Mouse (Mus musculus) left cerebral cortex, adult 2 months (tissue): ENCODE measurements around the gene Cyth3. TPM values are rescaled to one million over a fixed set of nuclear protein-coding genes. Genes with fewer than 3 reads are reported as not detected.

Experiments used
- DNase-seq, 2 experiments: peaks; one replicate each; pipeline ENCODE4 v3.0.0; 2021 to 2022; ENCODE audit warnings: low spot score in 2 of 2, mixed read lengths in 1 of 2; ENCODE audit errors: extremely low spot score in 1 of 2
- H3K27ac ChIP-seq: fragments of 200-600 bp; 2 replicates; pipeline ENCODE4 v1.8.1; 2022
- H3K4me3 ChIP-seq: fragments of 200-600 bp; 2 replicates; pipeline ENCODE4 v1.8.1; 2022
- CTCF ChIP-seq: fragments of 200-600 bp; IDR thresholded peaks from 2 replicates; pipeline ENCODE4 v1.8.1; 2022; ENCODE audit warnings: antibody characterized with exemption, mild to moderate bottlenecking, moderate library complexity
- intact Hi-C: fragments of 180-260 bp; cut with DNase I; formaldehyde crosslinking; loops from one replicate; pipeline ENCODE4 v1.15.1; 2025
- total RNA-seq, 2 experiments: library from RNA; stranded (reverse); gene quantifications; 2 replicates each; pipeline ENCODE4 v1.2.3; 2021

Cyth3 gene
- total RNA-seq, 2 experiments from 2014 or later = 36.7 to 36.9 TPM

- intact Hi-C loops = no loop called here
Observed at GRCm38 (mm10) chr5:143639329-143639728, 17.1 kb downstream of the Cyth3 start.

GRCm38 (mm10) chr5:143639810-143640209, 17.6 kb downstream of the Cyth3 start:
- TF ChIP-seq CTCF = no peak
- Histone ChIP-seq H3K4me3 (no peak overlapping the region), H3K27ac (no peak overlapping the region)
- intact Hi-C loops = no loop called here
- no peak for DNase-seq

More at GRCm38 (mm10) chr5:143639329-143639728, 17.1 kb downstream of the Cyth3 start:
- no peak for DNase-seq
- Histone ChIP-seq H3K4me3 (no peak overlapping the region), H3K27ac (no peak overlapping the region)
- TF ChIP-seq CTCF = no peak

DNA sequence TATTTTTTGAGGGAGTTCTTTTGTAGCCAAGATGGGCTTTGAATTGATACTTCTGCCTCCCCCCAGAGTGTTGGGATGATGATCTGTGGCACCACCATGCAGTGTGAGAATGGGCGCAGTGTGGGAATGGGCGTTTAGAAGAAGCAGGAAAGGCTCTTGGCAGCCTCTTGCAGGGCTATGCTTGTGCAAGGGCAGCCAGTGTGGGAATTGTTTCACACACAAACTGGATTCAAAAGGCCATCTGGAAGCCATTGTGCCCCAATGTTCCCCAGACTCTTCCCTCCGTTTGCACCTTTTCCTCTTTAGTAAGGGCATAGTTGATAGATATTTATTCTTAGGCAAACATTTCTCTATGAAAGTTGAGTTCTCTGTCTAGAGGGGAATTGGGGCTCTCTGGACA, 19.3 kb downstream of the Cyth3 start:
- H3K4me3 ChIP-seq = no peak overlapping the region
- intact Hi-C loops = no loop called here
- no peak for TF ChIP-seq CTCF
- H3K27ac ChIP-seq = peak overlapping the region; percentile 10; the same call in 1 of the 2 replicates
- DNase-seq = no peak

DNA sequence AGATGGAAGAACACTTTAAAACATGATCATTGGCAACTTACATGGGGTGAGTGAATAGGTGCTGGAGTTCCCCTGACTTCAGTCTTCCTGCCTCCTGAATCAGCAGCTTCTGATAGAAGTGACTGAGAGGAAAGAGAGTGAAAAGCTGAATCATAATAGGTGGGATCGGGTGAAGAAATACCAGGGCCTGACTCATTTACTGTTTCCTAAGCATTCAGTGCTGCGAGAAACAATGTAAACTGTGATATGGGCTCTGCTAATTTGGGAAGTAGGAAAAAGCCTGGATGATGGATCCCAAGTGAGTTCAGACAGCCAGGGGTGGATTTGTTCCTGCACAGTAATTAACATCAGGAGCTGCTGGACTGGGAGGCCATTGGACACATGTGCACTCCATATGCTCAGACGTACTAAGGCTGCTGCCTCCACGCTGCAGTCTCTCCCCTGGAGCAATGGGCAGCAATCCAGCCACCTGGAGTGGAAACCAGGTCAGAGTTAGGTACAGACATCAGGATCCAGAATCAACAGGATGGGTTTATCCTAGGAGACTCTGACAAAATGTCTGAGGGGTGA, 20.1 kb downstream of the Cyth3 start:
- intact Hi-C loops = loop anchor here (2.0 kb wide), 1 partner anchor 48 kb away; no protein-coding TSS in a partner anchor

GRCm38 (mm10) chr5:143645976-143646375, 23.7 kb downstream of the Cyth3 start:
- no peak overlapping the region for H3K27ac ChIP-seq
- no peak overlapping the region for H3K4me3 ChIP-seq
- intact Hi-C loops = no loop called here
- TF ChIP-seq CTCF = no peak
- DNase-seq = no peak

More for the DNA sequence above, 20.1 kb downstream of the Cyth3 start:
- no peak for TF ChIP-seq CTCF
- Histone ChIP-seq H3K27ac (peak overlapping the region; percentile 28; the same call in 1 of the 2 replicates), H3K4me3 (no peak overlapping the region)
- DNase-seq = no peak

DNA sequence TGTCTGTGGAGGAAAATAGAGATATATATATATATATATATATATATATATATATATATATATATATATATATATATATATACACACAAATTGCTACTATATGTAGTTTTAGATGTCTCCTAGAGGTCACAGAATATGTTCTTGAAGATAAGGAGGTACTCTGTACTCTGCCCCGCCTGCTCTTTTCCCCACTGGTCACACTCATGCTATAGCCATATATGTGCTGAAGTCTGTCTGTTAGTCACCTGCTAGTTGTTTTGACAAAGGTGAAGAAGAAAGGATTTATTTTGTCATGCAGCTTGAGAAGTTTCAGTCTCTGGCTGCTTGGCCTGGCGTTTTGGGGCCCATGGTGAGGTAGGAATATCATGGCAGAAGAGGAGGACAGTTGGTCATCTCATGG, 25.2 kb downstream of the Cyth3 start:
- Histone ChIP-seq H3K4me3 (no peak overlapping the region), H3K27ac (no peak overlapping the region)
- no peak for DNase-seq
- TF ChIP-seq CTCF = no peak
- intact Hi-C loops = no loop called here

GRCm38 (mm10) chr5:143648058-143648457, 25.8 kb downstream of the Cyth3 start:
- no peak overlapping the region for H3K4me3 ChIP-seq
- H3K27ac ChIP-seq = no peak overlapping the region
- TF ChIP-seq CTCF = no peak
- intact Hi-C loops = no loop called here
- no peak for DNase-seq

- TF ChIP-seq CTCF = no peak
- intact Hi-C loops = no loop called here
- Histone ChIP-seq H3K27ac (no peak overlapping the region), H3K4me3 (no peak overlapping the region)
- no peak for DNase-seq
Observed at GRCm38 (mm10) chr5:143649168-143649567, 26.9 kb downstream of the Cyth3 start.

DNA sequence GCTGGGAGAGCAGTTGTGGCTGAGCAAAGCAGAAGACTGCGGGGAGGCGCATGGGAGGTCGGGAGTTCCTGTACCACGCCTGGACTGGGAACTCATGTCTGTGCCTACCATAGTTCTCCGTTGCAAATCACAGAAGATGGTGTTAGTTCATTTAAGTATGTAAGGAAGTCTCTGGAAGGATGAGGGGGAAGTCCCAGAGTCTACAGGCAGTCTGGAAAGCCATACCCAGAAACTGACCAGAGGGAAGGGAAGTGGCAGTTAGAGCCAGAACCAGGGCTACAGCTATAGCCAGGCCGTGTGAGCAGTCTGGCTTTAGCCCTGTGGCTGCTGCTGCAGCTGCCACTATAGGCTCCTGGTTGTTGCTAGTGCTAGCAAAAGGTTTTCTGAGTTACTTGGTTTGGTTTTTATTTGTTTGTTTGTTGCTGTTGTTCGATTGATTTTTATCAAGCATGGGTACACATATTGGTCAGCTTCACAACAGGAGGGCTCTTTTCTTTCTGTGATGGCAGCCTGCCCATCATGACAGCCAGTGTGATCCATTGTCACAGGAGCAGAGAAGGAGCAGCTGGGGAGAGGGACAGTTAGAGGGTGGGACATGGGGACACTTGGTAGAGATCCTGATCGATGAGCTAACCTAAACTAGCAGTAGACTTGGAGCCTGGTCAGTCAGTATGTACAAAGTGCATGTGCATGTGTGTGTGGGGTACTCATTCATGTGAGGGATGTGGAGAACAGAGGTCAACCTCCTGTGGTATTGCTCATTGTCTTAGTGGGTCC, 29.8 kb downstream of the Cyth3 start:
- DNase-seq = no peak

GRCm38 (mm10) chr5:143653497-143653896, 31.2 kb downstream of the Cyth3 start:
- no peak for TF ChIP-seq CTCF
- Histone ChIP-seq H3K4me3 (no peak overlapping the region), H3K27ac (no peak overlapping the region)
- DNase-seq = no peak
- intact Hi-C loops = no loop called here

More for the DNA sequence above, 29.8 kb downstream of the Cyth3 start:
- H3K4me3 ChIP-seq = no peak overlapping the region
- no peak overlapping the region; the same call in 1 of the 2 replicates for H3K27ac ChIP-seq
- intact Hi-C loops = no loop called here
- no peak for TF ChIP-seq CTCF

- intact Hi-C loops = no loop called here
- no peak for DNase-seq
- no peak overlapping the region for H3K4me3 ChIP-seq
- TF ChIP-seq CTCF = no peak
- peak overlapping the region; percentile 38; the same call in 1 of the 2 replicates for H3K27ac ChIP-seq
Observed at GRCm38 (mm10) chr5:143654670-143655510, 32.6 kb downstream of the Cyth3 start.

GRCm38 (mm10) chr5:143655511-143655943, 33.3 kb downstream of the Cyth3 start:
- no peak for TF ChIP-seq CTCF
- H3K4me3 ChIP-seq = no peak overlapping the region
- intact Hi-C loops = no loop called here
- DNase-seq = no peak
- no peak overlapping the region for H3K27ac ChIP-seq
